Mouse (Mus musculus): ENCODE measurements around the gene Phf12. TPM values are rescaled to one million over a fixed set of nuclear protein-coding genes. Genes with fewer than 3 reads are reported as not detected.

The Phf12 gene
- polyA plus RNA-seq, 1 experiment from 2014 or later: 23.1 TPM

GRCm38 (mm10) chr11:77978161-77978560 is 4.4 kb upstream of the Phf12 start:
- Histone ChIP-seq H3K36me3 (no peaks in the 10 kb centered on the region), H3K27me3 (ENCODE audit: low read depth, poor library complexity, severe bottlenecking) (peaks cover 48% of the 10 kb centered on the region), H3K9me3 (replicated peaks) (no peaks in the 10 kb centered on the region), H3K4me1 (0 out of 2 replicates have a peak, but pooled peaks cover 3% of the 10 kb centered on the region), H3K27ac (no peak overlapping the region), H3K4me3 (no peak overlapping the region)
- DNase-seq (ENCODE audit: low spot score): peak; percentile 25
- 84% methylated on average over 6 of the region's 6 CpGs for WGBS

- Histone ChIP-seq H3K27me3 (ENCODE audit: low read depth, poor library complexity, severe bottlenecking) (peaks cover 36% of the 10 kb centered on the region), H3K4me1 (0 out of 2 replicates have a peak, but pooled peaks cover 3% of the 10 kb centered on the region), H3K36me3 (peaks cover 4% of the 10 kb centered on the region; the same call in 1 of the 2 replicates), H3K4me3 (no peak overlapping the region), H3K27ac (no peak overlapping the region), H3K9me3 (replicated peaks) (no peaks in the 10 kb centered on the region)
- DNase-seq (ENCODE audit: low spot score): peak; percentile 19
- WGBS: 82% methylated on average over 8 of the region's 8 CpGs
Observed at GRCm38 (mm10) chr11:77979221-77979809, 3.2 kb upstream of the Phf12 start.

GRCm38 (mm10) chr11:77980281-77981204 is 2.0 kb upstream of the Phf12 start:
- peaks cover 10% of the 10 kb centered on the region for H3K4me1 ChIP-seq
- peak; percentile 69 for DNase-seq (ENCODE audit: low spot score)
- H3K4me3 ChIP-seq: no peak overlapping the region
- H3K27ac ChIP-seq: no peak overlapping the region
- 34% methylated on average over 11 of the region's 11 CpGs for WGBS
- H3K27me3 ChIP-seq (ENCODE audit: low read depth, poor library complexity, severe bottlenecking): peaks cover 24% of the 10 kb centered on the region
- H3K36me3 ChIP-seq: peaks cover 12% of the 10 kb centered on the region
- no peaks in the 10 kb centered on the region for H3K9me3 ChIP-seq (replicated peaks)

GRCm38 (mm10) chr11:77981609-77982440 is 729 bp upstream of the Phf12 start:
- peak overlapping the region; percentile 99 for H3K4me3 ChIP-seq
- peak overlapping the region; percentile 95 for H3K27ac ChIP-seq
- DNase-seq (ENCODE audit: low spot score): peak; percentile 89
- 1% methylated on average over 29 of the region's 29 CpGs for WGBS
- peaks cover 11% of the 10 kb centered on the region for H3K27me3 ChIP-seq (ENCODE audit: low read depth, poor library complexity, severe bottlenecking)
- no peaks in the 10 kb centered on the region for H3K9me3 ChIP-seq (replicated peaks)
- peaks cover 15% of the 10 kb centered on the region for H3K4me1 ChIP-seq
- peaks cover 24% of the 10 kb centered on the region for H3K36me3 ChIP-seq

GRCm38 (mm10) chr11:77983191-77983936 is 810 bp downstream of the Phf12 start:
- WGBS: under 1% methylated on average over 32 of the region's 32 CpGs

GRCm38 (mm10) chr11:77983937-77984835 is 1.6 kb downstream of the Phf12 start:
- peaks cover 15% of the 10 kb centered on the region for H3K4me1 ChIP-seq
- under 1% methylated on average over 61 of the region's 63 CpGs for WGBS
- no peaks in the 10 kb centered on the region for H3K9me3 ChIP-seq (replicated peaks)
- peak; percentile 88 for DNase-seq (ENCODE audit: low spot score)
- peak overlapping the region; percentile 99 for H3K4me3 ChIP-seq
- H3K27ac ChIP-seq: peak overlapping the region; percentile 95
- no peaks in the 10 kb centered on the region for H3K27me3 ChIP-seq (ENCODE audit: low read depth, poor library complexity, severe bottlenecking)
- peaks cover 47% of the 10 kb centered on the region for H3K36me3 ChIP-seq

More at GRCm38 (mm10) chr11:77983191-77983936, 810 bp downstream of the Phf12 start:
- Histone ChIP-seq H3K36me3 (peaks cover 39% of the 10 kb centered on the region), H3K4me3 (peak overlapping the region; percentile 99), H3K27ac (peak overlapping the region; percentile 95), H3K4me1 (peaks cover 15% of the 10 kb centered on the region), H3K27me3 (ENCODE audit: low read depth, poor library complexity, severe bottlenecking) (no peaks in the 10 kb centered on the region), H3K9me3 (replicated peaks) (no peaks in the 10 kb centered on the region)
- peak; percentile 70 for DNase-seq (ENCODE audit: low spot score)

- peak overlapping the region; percentile 95 for H3K27ac ChIP-seq
- H3K36me3 ChIP-seq: peaks cover 54% of the 10 kb centered on the region
- H3K4me1 ChIP-seq: peaks cover 15% of the 10 kb centered on the region
- WGBS: 0% methylated on average over 13 of the region's 13 CpGs
- H3K4me3 ChIP-seq: peak overlapping the region; percentile 99
- no peaks in the 10 kb centered on the region for H3K27me3 ChIP-seq (ENCODE audit: low read depth, poor library complexity, severe bottlenecking)
- DNase-seq (ENCODE audit: low spot score): peak; percentile 72
- H3K9me3 ChIP-seq (replicated peaks): no peaks in the 10 kb centered on the region
Observed at GRCm38 (mm10) chr11:77984836-77985231, 2.3 kb downstream of the Phf12 start.

- Histone ChIP-seq H3K4me1 (peaks cover 14% of the 10 kb centered on the region), H3K4me3 (peak overlapping the region; percentile 99), H3K36me3 (peaks cover 61% of the 10 kb centered on the region), H3K27me3 (ENCODE audit: low read depth, poor library complexity, severe bottlenecking) (no peaks in the 10 kb centered on the region), H3K9me3 (replicated peaks) (no peaks in the 10 kb centered on the region), H3K27ac (0 out of 2 replicates have a peak overlapping the region, but pooled peaks have one; percentile 95)
- WGBS: 85% methylated on average over 3 of the region's 3 CpGs
- DNase-seq (ENCODE audit: low spot score): no peak
Observed at GRCm38 (mm10) chr11:77985541-77986065, 3.0 kb downstream of the Phf12 start.

GRCm38 (mm10) chr11:77989071-77989690 is 6.6 kb downstream of the Phf12 start:
- H3K27ac ChIP-seq: no peak overlapping the region
- H3K4me1 ChIP-seq: peaks cover 12% of the 10 kb centered on the region
- 96% methylated on average over 13 of the region's 13 CpGs for WGBS
- H3K9me3 ChIP-seq (replicated peaks): no peaks in the 10 kb centered on the region
- peaks cover 93% of the 10 kb centered on the region for H3K36me3 ChIP-seq
- no peak for DNase-seq (ENCODE audit: low spot score)
- H3K4me3 ChIP-seq: no peak overlapping the region
- H3K27me3 ChIP-seq (ENCODE audit: low read depth, poor library complexity, severe bottlenecking): no peaks in the 10 kb centered on the region

GRCm38 (mm10) chr11:77995556-77995955 is 13.0 kb downstream of the Phf12 start:
- DNase-seq (ENCODE audit: low spot score): no peak
- Histone ChIP-seq H3K9me3 (replicated peaks) (no peaks in the 10 kb centered on the region), H3K27me3 (ENCODE audit: low read depth, poor library complexity, severe bottlenecking) (no peaks in the 10 kb centered on the region), H3K4me1 (no peaks in the 10 kb centered on the region), H3K36me3 (peaks cover 91% of the 10 kb centered on the region), H3K27ac (no peak overlapping the region), H3K4me3 (no peak overlapping the region)
- 87% methylated on average over 1 of the region's 1 CpGs for WGBS

- Histone ChIP-seq H3K27me3 (ENCODE audit: low read depth, poor library complexity, severe bottlenecking) (no peaks in the 10 kb centered on the region), H3K4me1 (no peaks in the 10 kb centered on the region), H3K36me3 (peaks cover 95% of the 10 kb centered on the region), H3K4me3 (no peak overlapping the region), H3K27ac (no peak overlapping the region), H3K9me3 (replicated peaks) (no peaks in the 10 kb centered on the region)
- no peak for DNase-seq (ENCODE audit: low spot score)
- WGBS: 97% methylated on average over 5 of the region's 5 CpGs
Observed at GRCm38 (mm10) chr11:78006446-78006845, 23.9 kb downstream of the Phf12 start.
